Mouse (Mus musculus): ENCODE results near the gene Col7a1.

DNA sequence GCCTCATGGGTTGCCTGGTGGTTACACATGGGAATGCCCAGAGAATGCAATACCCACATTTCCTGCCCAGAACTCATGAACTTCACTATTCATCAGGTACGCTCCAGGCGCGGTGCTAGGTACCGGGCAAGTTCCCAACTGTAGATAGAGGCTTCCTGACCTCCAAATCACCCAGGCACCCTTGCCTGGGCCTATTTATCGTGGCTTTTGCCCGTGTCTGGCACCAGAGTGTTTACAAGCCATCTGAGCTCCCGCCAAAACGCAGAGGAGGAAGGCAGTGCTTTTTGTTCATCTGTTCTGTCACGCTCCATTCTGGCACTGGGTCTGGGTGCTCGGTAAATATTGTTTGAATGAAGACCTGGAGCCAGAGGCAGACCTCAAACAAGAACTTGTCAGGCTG, 39.8 kb upstream of the Col7a1 start:
- no peak for TF ChIP-seq CTCF (conservative IDR thresholded peaks at IDR 0.05; ENCODE audit: low read length)
- TF ChIP-seq POU5F1 (IDR thresholded peaks at IDR 0.05; ENCODE audit: borderline replicate concordance, low read length), result no peak
- TF ChIP-seq NANOG (IDR thresholded peaks at IDR 0.05; ENCODE audit: borderline replicate concordance, low read length), result no peak

Measured in E14TG2a.4 (cell line).